Mouse (Mus musculus) heart, adult 8-10 months (tissue): ENCODE measurements at regions not wholly inside any gene's neighbourhood (a gene's known extent, or its start where the extent isn't known, plus 50 kb on each side); places are given as distances from the start of the nearest gene placed in this dataset.

Experiments used
- DNase-seq: peaks from one replicate; pipeline ENCODE4 v3.0.0; 2022; ENCODE audit warnings: low spot score

DNA sequence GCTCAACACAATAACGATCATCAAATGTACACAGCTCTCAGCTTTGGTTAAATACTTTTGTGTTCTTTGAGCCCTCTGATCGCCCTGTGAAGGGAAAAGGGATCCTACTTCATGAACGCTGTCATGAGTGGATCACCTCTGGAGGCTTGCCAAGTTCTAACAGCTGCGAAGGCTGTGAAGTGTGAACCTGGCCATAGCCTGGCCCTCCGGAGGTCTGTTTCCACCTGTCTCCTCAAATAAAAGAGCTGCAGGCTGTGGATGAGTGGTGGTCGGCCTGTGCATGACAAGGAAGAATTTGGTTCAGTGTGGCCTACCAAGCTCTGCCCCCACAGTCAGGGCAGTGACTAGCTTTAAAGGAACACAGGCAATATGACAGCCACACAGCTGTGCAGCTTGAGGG is 122.0 kb downstream of the Gm12728 start:
- DNase-seq: no peak

DNA sequence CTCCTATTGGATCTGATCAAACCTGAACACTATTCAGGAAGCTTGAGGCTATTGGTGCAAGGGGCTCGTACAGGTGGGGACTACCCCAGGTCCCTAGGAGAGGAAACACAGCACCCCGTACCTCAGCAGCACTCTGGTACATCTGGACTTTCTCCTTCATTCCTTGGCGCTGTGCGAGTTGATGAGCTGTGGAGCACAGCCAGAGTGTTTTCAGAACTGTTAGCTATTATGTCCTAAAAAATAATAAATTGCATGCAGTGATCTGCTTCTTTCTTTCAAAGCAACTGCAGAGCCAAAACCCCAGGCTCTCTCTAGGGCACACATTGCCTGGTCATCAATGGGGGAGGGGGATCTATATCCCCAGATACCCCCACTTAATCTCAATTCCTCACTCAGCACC is 122.6 kb downstream of the Gm12728 start:
- DNase-seq: no peak

DNA sequence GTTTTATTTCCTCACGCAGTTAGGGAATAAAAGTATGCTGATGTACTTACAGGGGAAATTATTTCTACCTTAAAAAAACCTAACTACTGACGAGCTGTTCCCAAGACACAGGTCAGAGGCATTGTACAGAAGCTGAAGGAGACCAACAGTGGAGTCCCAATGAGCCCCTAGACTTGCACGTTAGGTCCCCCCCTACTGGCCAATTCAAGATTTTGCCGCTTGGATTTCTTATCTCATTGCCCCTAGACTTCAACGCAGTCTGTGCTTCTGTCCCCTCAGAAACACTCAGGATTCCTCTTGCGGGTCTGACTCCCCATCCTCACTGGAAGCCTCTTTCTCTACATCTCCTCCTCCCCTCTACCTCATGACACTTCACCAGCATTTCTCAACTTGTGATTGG is 125.3 kb downstream of the Gm12728 start:
- peak; percentile 33 for DNase-seq

DNA sequence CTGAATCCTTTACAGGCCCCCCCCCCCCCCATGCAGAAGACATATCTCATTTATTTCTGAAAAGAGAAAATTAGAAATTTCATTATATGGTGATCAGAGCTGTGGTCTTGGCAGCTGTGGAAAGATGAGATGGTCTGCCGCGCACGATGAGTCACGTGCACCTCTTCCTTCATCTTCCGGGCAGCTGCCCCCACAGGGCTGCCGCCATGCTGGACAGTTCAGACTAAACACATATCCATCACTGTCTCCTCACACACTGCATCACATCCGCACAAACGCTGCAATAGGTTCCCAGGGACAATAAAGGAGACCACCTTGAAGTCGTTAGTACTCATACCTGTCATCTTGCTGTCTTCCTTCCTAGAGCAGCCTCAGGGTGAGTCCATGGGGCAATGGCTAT is 126.6 kb downstream of the Gm12728 start:
- no peak for DNase-seq

DNA sequence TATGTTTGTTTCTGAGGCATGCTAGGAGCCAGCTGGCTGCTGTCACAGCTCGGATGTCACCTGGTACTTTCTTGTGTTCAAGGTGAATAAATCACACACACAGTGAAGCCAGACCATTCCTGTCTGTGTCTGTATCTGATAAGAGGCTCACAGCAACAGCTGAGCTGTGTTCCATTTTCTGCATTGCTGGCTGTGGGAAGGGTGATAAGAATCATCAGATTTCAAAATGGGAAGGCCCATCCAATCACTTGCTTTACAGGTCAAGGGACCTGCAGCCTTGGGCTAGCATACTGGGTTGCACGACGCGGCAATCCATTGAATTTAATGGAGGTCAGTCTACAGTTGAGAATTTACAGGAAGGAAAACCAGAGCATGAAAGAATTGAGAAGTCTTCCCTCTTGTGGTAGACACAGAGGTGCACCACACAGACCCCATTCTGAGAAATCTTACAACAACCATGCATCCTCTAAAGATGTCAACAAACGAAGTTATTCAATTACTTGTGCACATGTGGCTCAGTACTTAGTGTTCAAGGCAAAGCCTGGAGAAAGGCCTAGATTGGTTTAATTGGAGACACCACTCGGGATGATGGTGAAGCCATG is 135.2 kb downstream of the Gm12728 start:
- no peak for DNase-seq

DNA sequence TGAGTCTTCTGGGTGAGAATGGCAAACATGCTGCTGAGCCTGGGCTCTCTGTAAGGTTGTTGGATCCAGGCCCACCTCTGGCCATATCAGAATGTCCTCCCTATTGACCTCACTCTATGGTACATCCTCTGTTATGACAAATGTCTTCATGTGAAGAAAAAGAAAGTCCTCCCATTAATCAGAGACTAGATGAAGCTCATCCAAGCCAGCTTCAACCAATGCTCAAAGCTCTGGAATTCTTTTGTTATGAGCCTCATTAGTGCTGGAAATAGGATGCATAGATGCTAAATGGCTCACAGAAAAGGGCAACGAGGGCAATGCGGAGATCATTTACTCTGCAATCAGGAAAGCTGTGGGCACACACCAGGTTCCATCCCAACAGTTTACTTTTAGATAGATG is 135.8 kb downstream of the Gm12728 start:
- DNase-seq: no peak

DNA sequence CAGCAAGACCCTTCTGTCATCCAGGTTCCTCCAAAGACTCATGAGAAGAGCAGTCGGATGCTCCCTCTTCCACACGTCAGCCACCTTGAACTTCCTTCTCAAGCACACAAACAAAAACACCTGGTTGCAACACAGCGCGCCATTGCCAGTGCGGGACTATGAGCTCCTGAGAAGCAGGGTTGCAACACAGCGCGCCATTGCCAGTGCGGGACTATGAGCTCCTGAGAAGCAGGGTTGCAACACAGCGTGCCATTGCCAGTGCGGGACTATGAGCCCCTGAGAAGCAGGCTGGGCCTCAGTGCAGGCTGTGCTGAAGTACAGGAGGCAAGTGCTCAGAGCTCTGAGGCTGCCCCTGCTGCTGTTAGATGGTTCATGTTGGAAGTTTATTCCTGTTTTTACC is 140.0 kb downstream of the Gm12728 start:
- DNase-seq: no peak

DNA sequence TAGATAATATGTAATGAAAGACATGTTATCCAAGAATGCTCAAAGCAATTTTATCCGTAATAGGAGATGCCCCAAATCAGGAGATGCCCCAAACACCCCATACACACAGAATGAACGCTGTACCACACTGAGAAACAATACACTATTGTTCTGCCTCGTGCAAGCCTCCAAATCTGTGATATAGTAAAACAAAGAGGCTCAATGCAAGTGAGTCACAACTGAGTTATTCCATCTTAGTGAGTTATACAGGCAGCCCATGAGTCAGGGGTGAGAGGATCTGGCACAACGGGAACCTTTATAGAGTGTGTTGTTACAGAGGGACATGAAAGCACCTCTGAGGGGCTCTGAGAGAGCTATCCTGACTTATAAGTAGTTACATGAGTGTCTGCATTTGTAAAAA is 145.3 kb downstream of the Gm12728 start:
- DNase-seq: no peak

DNA sequence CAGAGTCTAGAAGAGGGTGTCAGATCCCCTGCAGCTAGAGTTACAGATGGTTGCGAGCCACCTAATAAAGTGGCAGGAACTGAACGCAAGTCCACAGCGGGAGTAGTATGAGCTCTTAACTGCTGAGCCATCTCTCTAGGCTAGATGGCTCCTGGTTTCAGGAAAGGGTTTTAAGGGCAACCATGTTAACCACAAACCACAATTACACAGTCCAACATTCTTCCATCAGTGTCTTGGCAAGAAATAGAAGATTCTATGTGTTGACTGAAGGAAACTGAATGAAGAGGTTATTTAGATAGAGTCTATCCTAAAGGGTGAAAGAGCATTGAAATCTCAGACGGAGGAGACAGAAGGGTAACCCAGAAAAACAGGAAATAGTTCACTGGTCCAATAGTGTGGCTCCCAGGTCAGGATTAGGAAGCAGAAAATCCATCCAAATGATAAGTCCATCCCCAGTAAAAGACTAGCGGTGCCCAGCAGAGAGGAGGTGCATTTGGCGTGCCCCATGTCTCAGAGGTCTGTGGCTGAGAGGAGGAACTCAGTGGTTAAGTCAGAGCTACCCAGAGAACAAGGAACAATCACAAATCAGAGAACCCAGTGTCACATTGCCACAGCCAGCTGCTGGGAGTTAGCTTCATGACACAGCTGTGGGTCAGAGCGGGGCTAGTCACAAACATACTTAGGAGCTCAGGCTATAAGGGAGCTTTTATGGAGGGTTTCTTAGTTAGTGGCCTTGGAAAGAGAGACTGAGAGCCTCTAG is 147.3 kb downstream of the Gm12728 start:
- no peak for DNase-seq

DNA sequence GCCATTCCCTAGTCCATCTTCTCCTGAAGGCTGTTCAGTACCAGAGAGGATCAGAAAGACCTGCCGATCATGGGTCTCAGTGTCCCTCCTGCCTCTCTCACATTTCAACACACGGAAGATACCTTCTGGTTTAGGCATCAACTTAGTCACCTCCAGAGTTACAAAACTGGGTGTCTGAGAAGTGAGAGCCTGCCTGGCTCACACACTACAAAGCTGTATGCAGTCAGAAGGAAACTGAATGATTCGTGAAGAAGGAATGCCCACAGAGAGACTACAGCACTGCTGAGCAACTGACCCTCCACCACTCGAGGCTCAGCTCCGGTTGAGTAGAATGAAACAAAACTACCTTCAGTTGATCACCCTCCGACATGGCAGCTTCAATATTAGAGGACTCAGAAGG is 147.9 kb downstream of the Gm12728 start:
- no peak for DNase-seq

DNA sequence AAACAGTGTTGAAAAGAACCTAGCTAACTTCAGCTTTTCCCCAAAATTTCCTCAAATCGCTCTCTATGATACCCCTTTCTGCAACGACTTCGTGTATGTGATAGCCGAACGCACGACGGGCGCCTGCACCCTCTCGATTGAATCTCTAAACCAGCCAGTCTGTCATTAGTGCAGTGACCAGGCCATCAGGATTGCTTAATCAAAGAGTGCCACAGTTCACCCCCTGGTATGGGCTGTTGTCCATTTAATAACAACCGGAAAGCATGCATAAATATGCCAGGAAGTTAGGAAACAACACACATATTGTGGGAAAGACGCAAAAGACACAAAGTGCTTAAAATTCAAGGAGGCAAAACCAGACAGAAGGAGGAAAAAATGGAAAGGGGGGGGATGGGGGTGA is 149.2 kb downstream of the Gm12728 start:
- no peak for DNase-seq

DNA sequence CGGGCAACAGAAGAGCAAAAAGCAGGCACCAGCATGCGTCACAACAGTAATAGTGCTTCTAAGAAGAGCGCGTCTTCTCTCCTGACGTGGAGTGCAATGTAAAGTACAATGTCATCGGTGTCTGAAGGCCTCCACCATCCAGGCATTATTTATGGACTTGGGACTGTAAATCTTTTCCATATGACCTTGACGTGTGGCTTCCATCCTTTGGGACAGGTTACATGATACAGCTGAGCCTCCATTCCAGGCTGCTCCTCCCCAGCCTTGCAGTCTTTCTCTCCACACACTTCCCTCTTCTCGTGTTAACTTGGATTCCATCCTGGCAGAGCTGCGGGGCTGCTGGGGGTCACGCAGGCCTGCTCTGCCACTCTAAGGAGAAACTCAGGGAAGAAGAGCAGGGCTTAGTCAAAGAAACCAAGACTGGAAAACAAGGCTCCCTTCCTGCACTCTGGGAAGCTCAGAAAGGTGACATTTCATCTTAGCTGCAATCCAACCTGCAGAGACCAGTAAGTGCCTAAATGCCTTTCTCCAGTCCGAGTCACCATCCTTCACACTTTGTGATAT is 150.0 kb downstream of the Gm12728 start:
- DNase-seq: no peak

DNA sequence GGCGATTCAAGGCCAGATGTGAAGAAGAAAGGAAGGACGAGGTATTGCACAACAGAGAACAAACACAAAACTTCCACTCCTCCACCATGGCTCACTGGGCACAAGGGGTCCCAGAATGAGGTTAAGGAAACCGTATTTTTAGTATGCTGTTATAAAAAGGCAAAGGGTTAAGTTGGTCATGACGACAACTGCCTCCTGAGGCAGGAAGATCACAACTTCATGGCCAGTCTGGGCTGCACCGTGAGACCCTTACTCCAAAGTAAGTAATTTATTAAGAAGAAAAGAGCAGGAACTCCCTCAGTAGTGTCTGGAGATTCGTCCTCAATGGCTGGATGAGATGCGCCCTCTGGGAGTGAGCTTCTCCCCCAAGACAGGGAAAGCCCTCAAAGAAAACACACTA is 151.2 kb downstream of the Gm12728 start:
- DNase-seq: no peak

DNA sequence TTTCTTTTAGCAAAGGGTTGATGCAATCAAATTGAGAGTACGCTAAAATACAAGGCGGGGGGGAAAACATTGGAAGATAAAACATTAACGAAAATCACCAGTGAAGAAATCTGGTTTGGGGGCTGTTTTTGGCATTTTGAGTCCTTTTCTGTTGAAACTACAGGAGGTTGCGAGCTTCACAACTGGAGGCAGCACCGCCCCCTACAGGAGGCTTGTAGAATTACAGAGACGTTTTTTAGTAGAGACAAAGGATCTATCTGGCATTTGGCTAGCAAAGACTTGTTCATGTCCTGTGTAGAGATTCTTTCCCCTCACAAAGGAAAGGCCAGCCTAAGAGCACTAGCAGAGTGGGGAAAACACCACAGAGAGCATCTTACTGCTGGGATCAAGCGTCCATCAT is 152.1 kb downstream of the Gm12728 start:
- peak; percentile 38 for DNase-seq

DNA sequence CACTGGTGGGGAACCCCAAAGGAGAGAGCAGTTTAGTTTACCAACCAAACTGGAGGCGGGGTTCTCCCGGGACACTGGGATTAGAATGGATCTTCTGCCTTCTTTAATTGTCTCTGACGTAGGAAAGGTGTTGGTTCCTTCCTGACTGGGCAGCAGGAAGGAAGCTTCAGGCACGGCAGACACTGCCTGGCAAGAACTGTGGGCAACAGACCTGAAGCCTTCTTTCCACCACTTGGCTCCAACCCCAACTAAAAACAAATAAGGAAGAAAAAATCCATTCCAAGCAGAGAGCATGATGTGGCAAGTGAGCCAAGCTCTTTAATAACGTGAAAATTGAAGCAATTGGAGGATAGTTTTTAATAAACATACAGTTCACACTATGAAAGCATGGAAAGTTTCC is 155.3 kb downstream of the Gm12728 start:
- DNase-seq: no peak

DNA sequence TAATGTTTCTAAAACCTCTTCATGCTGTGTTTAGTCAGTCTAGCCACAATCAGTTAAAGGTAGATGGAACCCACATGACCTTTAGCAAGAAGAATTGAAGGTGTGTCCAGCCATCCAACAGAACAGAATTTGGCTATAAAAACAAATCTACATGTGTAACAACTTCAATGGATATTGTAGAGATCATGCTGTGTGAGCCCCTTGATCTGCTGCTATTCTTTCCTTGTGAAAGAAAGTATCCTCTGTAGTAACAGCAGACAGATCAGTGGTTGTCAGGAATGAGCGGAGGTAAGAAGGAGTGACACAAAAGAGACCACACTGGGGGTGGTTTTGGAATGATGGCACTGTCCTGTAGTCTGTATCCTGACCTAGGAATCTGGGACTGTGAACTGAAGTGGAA is 156.3 kb downstream of the Gm12728 start:
- DNase-seq: no peak

DNA sequence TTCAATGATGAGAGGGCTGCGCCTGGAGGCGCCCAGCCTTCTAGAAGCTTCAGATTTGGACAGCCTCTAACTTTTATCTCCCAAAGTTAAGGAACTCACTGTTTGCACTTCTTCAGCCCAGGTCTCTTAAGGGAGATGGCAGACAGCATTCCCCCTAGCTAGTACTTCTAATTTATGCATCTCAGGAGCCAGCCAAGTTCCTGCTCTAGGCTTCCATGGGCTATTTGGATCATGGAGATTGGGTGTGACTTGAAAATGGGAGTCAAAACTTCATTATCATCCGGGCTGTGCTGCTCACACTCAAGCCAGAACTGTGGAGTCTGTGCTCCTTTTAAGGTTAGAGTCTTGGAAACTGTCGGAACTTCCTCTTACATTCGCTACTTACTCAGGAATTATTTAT is 158.7 kb downstream of the Gm12728 start:
- DNase-seq: peak; percentile 5

DNA sequence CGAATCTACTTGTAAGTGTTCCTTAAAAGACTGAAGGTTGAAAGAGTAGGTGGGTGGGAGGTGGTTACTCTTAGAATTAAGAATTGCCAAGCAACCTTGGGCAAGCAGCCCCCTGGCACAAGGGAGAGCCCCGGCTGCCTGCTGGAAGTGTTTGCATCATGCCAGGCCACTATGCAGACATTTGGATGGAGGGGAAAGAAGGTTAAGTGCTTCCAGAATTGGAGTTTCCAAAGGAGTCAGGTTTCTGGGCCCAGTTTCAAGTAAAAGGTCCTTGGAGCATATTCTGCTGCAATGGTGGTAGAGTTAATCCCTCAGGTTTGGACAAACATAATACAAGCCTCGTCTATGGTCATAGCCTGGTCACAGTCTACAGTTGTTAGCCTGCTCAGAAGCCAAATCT is 162.7 kb downstream of the Gm12728 start:
- no peak for DNase-seq

DNA sequence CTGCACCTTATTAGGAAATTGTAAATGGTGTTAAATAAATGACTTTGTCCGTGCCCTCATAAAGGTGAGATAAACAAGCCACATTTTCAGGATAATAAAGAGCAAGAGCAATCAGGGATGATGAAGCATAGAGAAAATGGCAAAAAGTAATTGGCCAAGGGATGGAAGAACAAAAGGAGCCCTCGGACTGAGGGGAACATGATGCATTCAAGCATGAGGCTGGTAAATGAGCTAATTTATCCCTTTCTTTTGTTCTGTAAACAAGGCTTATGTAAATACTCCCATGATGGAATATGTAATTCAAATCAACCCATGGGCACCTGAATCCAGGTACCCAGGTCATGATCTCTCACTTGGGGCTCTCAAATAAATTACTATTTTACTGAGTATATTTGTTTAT is 166.8 kb downstream of the Gm12728 start:
- no peak for DNase-seq

DNA sequence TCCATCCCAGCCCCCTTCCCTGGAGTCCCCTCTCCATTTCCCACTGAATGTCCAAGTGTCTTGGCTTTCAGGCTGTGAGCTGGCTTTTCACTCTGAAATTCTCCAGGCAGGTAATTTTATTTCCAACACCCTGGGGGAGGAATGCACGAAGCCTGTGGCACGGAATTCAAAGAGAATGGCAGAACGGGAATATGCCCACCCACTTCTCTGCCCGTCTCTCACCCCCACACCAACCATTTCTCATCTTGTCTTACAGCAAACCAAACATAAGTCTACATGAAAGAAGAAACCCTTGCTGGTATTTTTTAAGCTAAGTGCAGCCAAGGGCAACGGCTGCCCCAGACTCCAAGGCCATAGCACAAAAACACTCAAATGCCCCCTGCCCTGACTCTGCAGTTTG is 168.7 kb downstream of the Gm12728 start:
- no peak for DNase-seq

DNA sequence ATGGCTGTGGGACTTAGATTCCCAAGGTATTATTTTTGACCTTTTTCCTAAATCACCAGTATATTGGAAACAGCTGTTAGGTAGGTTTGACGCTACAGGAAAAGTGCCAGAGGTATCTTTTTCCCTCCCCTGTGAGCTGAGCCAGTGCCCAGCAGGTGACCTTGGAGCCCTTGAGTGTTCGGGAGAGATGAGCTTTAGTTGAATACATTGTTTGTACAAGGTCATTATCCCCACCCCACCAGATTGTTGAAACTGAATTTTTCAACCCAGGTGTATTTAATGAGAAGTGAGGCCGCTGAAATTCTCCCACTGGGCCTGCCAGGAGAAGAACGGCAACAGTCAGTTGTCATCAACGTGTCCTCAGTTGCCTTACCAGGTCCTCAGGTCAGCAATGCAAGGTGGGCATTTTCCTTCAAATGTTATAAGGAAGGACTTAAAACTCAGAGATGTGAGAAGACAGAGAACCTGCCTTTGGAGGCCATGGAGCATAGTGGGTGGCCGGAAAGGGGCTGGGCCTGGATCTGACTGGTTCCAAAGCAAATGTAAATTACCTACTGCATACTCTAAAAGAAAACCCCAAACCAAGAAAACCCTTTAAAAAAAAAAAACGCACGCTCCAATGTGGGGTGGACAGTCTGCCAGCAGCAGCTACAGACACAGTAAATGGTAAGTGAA is 172.2 kb downstream of the Gm12728 start:
- DNase-seq: no peak

DNA sequence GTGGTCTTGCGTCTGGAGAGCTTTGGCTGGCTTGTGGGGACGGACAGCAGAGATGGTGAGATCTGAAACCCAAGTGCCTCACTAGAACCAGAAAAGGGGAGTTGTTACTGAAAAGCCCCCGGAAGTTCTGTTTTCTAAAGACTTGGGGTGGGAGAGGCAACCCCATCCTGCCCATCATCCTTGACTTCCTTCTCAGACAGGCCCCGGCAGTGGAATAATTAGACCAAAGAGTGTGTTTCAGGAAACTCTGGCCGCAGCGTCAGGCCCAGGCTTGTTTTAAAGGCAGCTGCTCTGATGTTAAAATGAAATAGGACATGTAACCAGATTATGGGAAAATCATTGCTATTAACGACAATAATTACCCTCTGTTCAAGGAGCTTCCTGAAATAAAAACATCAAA is 172.9 kb downstream of the Gm12728 start:
- no peak for DNase-seq

DNA sequence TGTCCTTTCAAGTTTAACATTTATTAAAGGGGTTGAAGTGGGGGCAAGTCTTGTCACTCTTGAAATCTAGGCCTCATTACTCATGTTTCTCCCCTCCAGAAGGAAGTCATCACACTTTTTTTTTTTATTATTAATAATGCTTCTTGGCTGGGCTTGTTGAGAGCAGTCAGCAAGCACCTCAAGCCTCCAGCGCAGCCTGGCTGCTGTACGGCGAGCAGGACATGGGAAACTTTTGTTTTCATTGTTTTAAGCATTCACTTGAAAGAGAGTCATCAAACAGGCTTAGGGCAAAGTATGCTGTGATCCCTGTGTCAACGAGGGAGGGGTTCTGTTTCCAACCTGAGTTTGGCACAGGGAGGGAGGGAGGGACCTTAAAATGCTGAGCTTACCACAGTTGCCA is 178.7 kb downstream of the Gm12728 start:
- DNase-seq: no peak
